Mouse (Mus musculus): ENCODE measurements around the gene Pgpep1. TPM values are rescaled to one million over a fixed set of nuclear protein-coding genes. Genes with fewer than 3 reads are reported as not detected.

Gene Pgpep1
- polyA plus RNA-seq, 1 experiment, result 52.0 TPM

- no peak for DNase-seq (ENCODE audit: low read depth, low spot score)
- WGBS, result 61% methylated on average over 10 of the region's 10 CpGs
These were observed 61.5 kb downstream of the Pgpep1 start for GRCm38 (mm10) chr8:70598722-70599121.

GRCm38 (mm10) chr8:70598283-70598682 lies 61.9 kb downstream of the Pgpep1 start:
- no peak for DNase-seq (ENCODE audit: low read depth, low spot score)
- WGBS, result 36% methylated on average over 29 of the region's 29 CpGs

GRCm38 (mm10) chr8:70597417-70598272 lies 62.5 kb downstream of the Pgpep1 start:
- WGBS, result 72% methylated on average over 67 of the region's 68 CpGs
- no peak for DNase-seq (ENCODE audit: low read depth, low spot score)

GRCm38 (mm10) chr8:70596775-70597416 lies 63.3 kb downstream of the Pgpep1 start:
- 91% methylated on average over 17 of the region's 17 CpGs for WGBS
- no peak for DNase-seq (ENCODE audit: low read depth, low spot score)

Other genes starting within 250 kb of the Pgpep1 start
- 7.6 and 9.3 TPM in 2 replicates for gene Crtc1, start 220.8 kb downstream of the Pgpep1 start, polyA plus RNA-seq (2012; rRNA removed)
- 16.8 and 22.1 TPM in 2 replicates for gene Klhl26, start 183.4 kb downstream of the Pgpep1 start, polyA plus RNA-seq (2012; rRNA removed)
- 2.1 and 2.4 TPM in 2 replicates for gene Tmem59l, start 173.0 kb downstream of the Pgpep1 start, polyA plus RNA-seq (2012; rRNA removed)
- 1.1 and 2.0 TPM in 2 replicates for gene Crlf1, start 167.2 kb downstream of the Pgpep1 start, polyA plus RNA-seq (2012; rRNA removed)
- gene Rex1bd, start 153.6 kb downstream of the Pgpep1 start, polyA plus RNA-seq (2012; rRNA removed), result 137 and 159 TPM in 2 replicates
- 768 and 796 TPM in 2 replicates for gene Uba52, start 149.6 kb downstream of the Pgpep1 start, polyA plus RNA-seq (2012; rRNA removed)
- gene Fkbp8, start 132.7 kb downstream of the Pgpep1 start, polyA plus RNA-seq (2012; rRNA removed), result 422 and 497 TPM in 2 replicates
- 64.3 and 72.6 TPM in 2 replicates for gene Kxd1, start 132.4 kb downstream of the Pgpep1 start, polyA plus RNA-seq (2012; rRNA removed)
- 24.9 and 28.2 TPM in 2 replicates for gene Ell, start 120.9 kb downstream of the Pgpep1 start, polyA plus RNA-seq (2012; rRNA removed)
- gene Isyna1, start 66.0 kb downstream of the Pgpep1 start, polyA plus RNA-seq (2012; rRNA removed), result 103 and 108 TPM in 2 replicates
- gene Ssbp4, start 51.5 kb downstream of the Pgpep1 start, polyA plus RNA-seq (2012; rRNA removed), result 110 and 122 TPM in 2 replicates
- 7.3 and 8.5 TPM in 2 replicates for gene Lrrc25, start 44.2 kb downstream of the Pgpep1 start, polyA plus RNA-seq (2012; rRNA removed)
- gene Gdf15, start 27.9 kb downstream of the Pgpep1 start, polyA plus RNA-seq (2012; rRNA removed), result 1.8 and 2.2 TPM in 2 replicates
- 147 TPM in 2 replicates for gene Lsm4, start 12.9 kb upstream of the Pgpep1 start, polyA plus RNA-seq (2012; rRNA removed)
- 345 and 364 TPM in 2 replicates for gene Jund, start 38.6 kb upstream of the Pgpep1 start, polyA plus RNA-seq (2012; rRNA removed)
- gene Iqcn, start 43.1 kb upstream of the Pgpep1 start, polyA plus RNA-seq (2012; rRNA removed), result 0.01 TPM in 1 of 2 replicates, not detected in the other
- 59.5 and 63.8 TPM in 2 replicates for gene Gm3336, start 58.2 kb upstream of the Pgpep1 start, polyA plus RNA-seq (2012; rRNA removed)
- 7.7 and 7.9 TPM in 2 replicates for gene Pde4c, start 63.3 kb upstream of the Pgpep1 start, polyA plus RNA-seq (2012; rRNA removed)
- 21.5 and 24.6 TPM in 2 replicates for gene Rab3a, start 94.3 kb upstream of the Pgpep1 start, polyA plus RNA-seq (2012; rRNA removed)
- gene Mpv17l2, start 100.6 kb upstream of the Pgpep1 start, polyA plus RNA-seq (2012; rRNA removed), result 68.6 and 76.1 TPM in 2 replicates
- gene Pik3r2, start 116.3 kb upstream of the Pgpep1 start, polyA plus RNA-seq (2012; rRNA removed), result 82.1 and 105 TPM in 2 replicates
- gene Mast3, start 144.7 kb upstream of the Pgpep1 start, polyA plus RNA-seq (2012; rRNA removed), result 24.2 and 38.6 TPM in 2 replicates
- 2.4 and 4.2 TPM in 2 replicates for gene Il12rb1, start 148.1 kb upstream of the Pgpep1 start, polyA plus RNA-seq (2012; rRNA removed)
- 22.2 and 25.7 TPM in 2 replicates for gene Arrdc2, start 179.3 kb upstream of the Pgpep1 start, polyA plus RNA-seq (2012; rRNA removed)
- 0.85 and 1.1 TPM in 2 replicates for gene Kcnn1, start 202.9 kb upstream of the Pgpep1 start, polyA plus RNA-seq (2012; rRNA removed)
- gene Ccdc124, start 213.5 kb upstream of the Pgpep1 start, polyA plus RNA-seq (2012; rRNA removed), result 45.3 and 50.8 TPM in 2 replicates
- gene Slc5a5, start 232.4 kb upstream of the Pgpep1 start, polyA plus RNA-seq (2012; rRNA removed), result 0.45 and 0.55 TPM in 2 replicates
- 3,697 and 4,187 TPM in 2 replicates for gene Rpl18a, start 237.0 kb upstream of the Pgpep1 start, polyA plus RNA-seq (2012; rRNA removed)
- gene Map1s, start 245.5 kb upstream of the Pgpep1 start, polyA plus RNA-seq (2012; rRNA removed), result 14.3 and 18.8 TPM in 2 replicates